In the genomic region with DNA sequence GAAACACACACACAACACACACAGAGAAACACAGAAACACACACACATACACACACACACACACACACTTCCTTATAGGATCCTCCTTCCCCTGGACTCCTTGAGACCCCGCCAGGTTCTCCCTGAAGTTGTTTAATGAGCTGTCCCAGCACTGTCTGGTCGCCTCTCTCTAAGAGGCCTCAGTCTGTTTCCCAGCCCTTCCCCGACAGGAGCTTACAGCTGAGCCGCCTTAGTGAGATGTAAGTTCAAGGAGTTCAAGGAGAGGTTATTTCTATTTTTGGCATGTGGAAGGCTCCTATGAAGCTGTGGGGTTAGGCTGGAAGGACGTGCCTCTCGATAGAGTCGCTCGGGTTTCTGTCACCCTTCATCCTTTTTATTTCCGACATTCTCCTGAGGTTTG, we compare ENCODE assay signal across 13 mouse cellular contexts.
DNase-seq lines count a peak whose midpoint lies in the region; ATAC-seq and TF ChIP-seq lines count a peak whose summit lies in the region.
"Had no signal": no experiment of that assay in that cellular context is flagged by ENCODE, and none has a peak within 500 bp of the region (broad histone marks: within the 10 kb centered on the region; RNA-seq: fewer than 3 reads in every experiment).

No protein-coding gene starts in this region.

- no peak for TF ChIP-seq EP300 in heart, postnatal 0 days (IDR thresholded peaks at IDR 0.05; ENCODE audit: low read depth)
- TF ChIP-seq EP300 in liver, postnatal 0 days (IDR thresholded peaks at IDR 0.05; ENCODE audit: low read depth) = no peak

- no peaks in the 10 kb centered on the region for H3K9me3 ChIP-seq in heart, embryonic 10.5 days
- no peaks in the 10 kb centered on the region for H3K9me3 ChIP-seq in heart, postnatal 0 days (replicated peaks; ENCODE audit: control insufficient read depth, low read length)
- H3K9me3 ChIP-seq in intestine, embryonic 15.5 days = no peaks in the 10 kb centered on the region
- H3K9me3 ChIP-seq in liver, embryonic 12.5 days (replicated peaks) = no peaks in the 10 kb centered on the region
- H3K9me3 ChIP-seq in liver, postnatal 0 days (ENCODE audit: low read length) = no peaks in the 10 kb centered on the region
- H3K9me3 ChIP-seq: liver, embryonic 13.5 days; midbrain, embryonic 12.5 days; neural tube, embryonic 12.5 days had no signal

- 0 out of 2 replicates have a peak overlapping the region, but pooled peaks have one; percentile 7 for H3K4me2 ChIP-seq in heart, postnatal 0 days (ENCODE audit: low read depth, low read length)
- H3K4me2 ChIP-seq in intestine, embryonic 15.5 days (replicated peaks) = peak overlapping the region; percentile 32; the same call in 1 of the 2 replicates
- H3K4me2 ChIP-seq in liver, embryonic 12.5 days = no peak overlapping the region
- no peak overlapping the region for H3K4me2 ChIP-seq in liver, postnatal 0 days (ENCODE audit: low read depth, low read length)
- H3K4me2 ChIP-seq: liver, embryonic 13.5 days; midbrain, embryonic 12.5 days had no signal

- H3K36me3 ChIP-seq in heart, embryonic 10.5 days = no peaks in the 10 kb centered on the region
- no peaks in the 10 kb centered on the region for H3K36me3 ChIP-seq in heart, postnatal 0 days (replicated peaks; ENCODE audit: control insufficient read depth, insufficient read depth, low read length)
- no peaks in the 10 kb centered on the region for H3K36me3 ChIP-seq in intestine, embryonic 15.5 days
- no peaks in the 10 kb centered on the region for H3K36me3 ChIP-seq in liver, embryonic 12.5 days
- no peaks in the 10 kb centered on the region for H3K36me3 ChIP-seq in liver, postnatal 0 days (replicated peaks; ENCODE audit: insufficient read depth, low read length)
- H3K36me3 ChIP-seq: liver, embryonic 13.5 days; midbrain, embryonic 12.5 days; neural tube, embryonic 12.5 days had no signal

- H3K4me3 ChIP-seq in heart, embryonic 10.5 days = peak overlapping the region; percentile 30
- no peak overlapping the region for H3K4me3 ChIP-seq in heart, postnatal 0 days (ENCODE audit: low read depth, low read length)
- H3K4me3 ChIP-seq in intestine, embryonic 15.5 days (replicated peaks) = no peak overlapping the region
- H3K4me3 ChIP-seq in liver, embryonic 12.5 days = no peak overlapping the region
- H3K4me3 ChIP-seq in liver, postnatal 0 days (ENCODE audit: low read depth, low read length) = no peak overlapping the region
- H3K4me3 ChIP-seq: erythroblast, embryonic 14.5 days; left cerebral cortex, adult 2 months; liver, embryonic 13.5 days; midbrain, embryonic 12.5 days; neural tube, embryonic 12.5 days had no signal

- no peak overlapping the region for H3K9ac ChIP-seq in heart, postnatal 0 days (replicated peaks; ENCODE audit: low read depth, low read length)
- H3K9ac ChIP-seq in intestine, embryonic 15.5 days = no peak overlapping the region
- H3K9ac ChIP-seq in liver, embryonic 12.5 days = no peak overlapping the region
- no peak overlapping the region for H3K9ac ChIP-seq in liver, postnatal 0 days (replicated peaks)
- H3K9ac ChIP-seq: liver, embryonic 13.5 days; midbrain, embryonic 12.5 days; neural tube, embryonic 12.5 days had no signal

- peaks cover 46% of the 10 kb centered on the region for H3K4me1 ChIP-seq in heart, embryonic 10.5 days
- H3K4me1 ChIP-seq in heart, postnatal 0 days (ENCODE audit: control insufficient read depth, insufficient read depth) = 0 out of 2 replicates have a peak, but pooled peaks cover 8% of the 10 kb centered on the region
- H3K4me1 ChIP-seq in intestine, embryonic 15.5 days (replicated peaks) = peaks cover 13% of the 10 kb centered on the region
- no peaks in the 10 kb centered on the region for H3K4me1 ChIP-seq in liver, embryonic 12.5 days
- no peaks in the 10 kb centered on the region for H3K4me1 ChIP-seq in liver, postnatal 0 days (ENCODE audit: insufficient read depth)
- H3K4me1 ChIP-seq: liver, embryonic 13.5 days had no signal

- H3K27ac ChIP-seq in heart, embryonic 10.5 days = peak overlapping the region; percentile 62; the same call in 1 of the 2 replicates
- H3K27ac ChIP-seq in heart, postnatal 0 days (ENCODE audit: low read depth) = no peak overlapping the region
- peak overlapping the region; percentile 55; the same call in 1 of the 2 replicates for H3K27ac ChIP-seq in intestine, embryonic 15.5 days
- no peak overlapping the region for H3K27ac ChIP-seq in liver, embryonic 12.5 days
- no peak overlapping the region for H3K27ac ChIP-seq in liver, postnatal 0 days (ENCODE audit: low read depth)
- H3K27ac ChIP-seq: left cerebral cortex, adult 2 months; liver, embryonic 13.5 days; midbrain, embryonic 12.5 days; neural tube, embryonic 12.5 days had no signal

- no peak for TF ChIP-seq CTCF in heart, postnatal 0 days (IDR thresholded peaks at IDR 0.05; ENCODE audit: low read depth)
- no peak for TF ChIP-seq CTCF in liver, postnatal 0 days (IDR thresholded peaks at IDR 0.05; ENCODE audit: low read depth)

- no peak for ATAC-seq in heart, postnatal 0 days (ENCODE audit: insufficient read depth, low read depth)
- ATAC-seq in intestine, embryonic 15.5 days = peak; percentile 56
- ATAC-seq in liver, embryonic 12.5 days = no peak
- no peak for ATAC-seq in liver, postnatal 0 days

- peaks cover 43% of the 10 kb centered on the region; the same call in 1 of the 2 replicates for H3K27me3 ChIP-seq in heart, embryonic 10.5 days (ENCODE audit: insufficient read depth, poor library complexity, severe bottlenecking)
- H3K27me3 ChIP-seq in heart, postnatal 0 days (ENCODE audit: control insufficient read depth, insufficient read depth, low read length) = 0 out of 2 replicates have a peak, but pooled peaks cover 2% of the 10 kb centered on the region
- H3K27me3 ChIP-seq in intestine, embryonic 15.5 days (replicated peaks) = peaks cover 14% of the 10 kb centered on the region
- H3K27me3 ChIP-seq in liver, embryonic 12.5 days (replicated peaks) = peaks cover 82% of the 10 kb centered on the region
- H3K27me3 ChIP-seq in liver, postnatal 0 days (ENCODE audit: insufficient read depth, low read length) = peaks cover 13% of the 10 kb centered on the region; the same call in 1 of the 2 replicates

- DNase-seq in heart, embryonic 10.5 days (ENCODE audit: low spot score) = no peak
- no peak for DNase-seq in heart, postnatal 4 days
- DNase-seq in heart, postnatal 0 days (ENCODE audit: low spot score) = no peak
- DNase-seq in heart, postnatal 25 days (ENCODE audit: low spot score) = no peak
- peak; percentile 24 for DNase-seq in 416B (ENCODE audit: low read depth)
- no peak for DNase-seq in liver, postnatal 0 days

- intact Hi-C loops in heart, postnatal 25 days (cut with DNase I) = loop anchor here (2.0 kb wide), 1 partner anchor 441 kb away; the partner anchor contains the start of gene Afmid

- WGBS in heart, embryonic 10.5 days = 7% methylated on average over 9 of the region's 9 CpGs
- 13% methylated on average over 9 of the region's 9 CpGs for WGBS in heart, postnatal 0 days
- 6% methylated on average over 9 of the region's 9 CpGs for WGBS in intestine, embryonic 15.5 days
- WGBS in liver, embryonic 12.5 days (ENCODE audit: insufficient replicate concordance) = 24% methylated on average over 9 of the region's 9 CpGs
- 22% methylated on average over 9 of the region's 9 CpGs for WGBS in liver, postnatal 0 days (ENCODE audit: insufficient replicate concordance)

Comparison
In these comparisons a context has a peak if more than half of its experiments do, and no peak if none do; other contexts are left out.
1. H3K27ac ChIP-seq: peak in heart, embryonic 10.5 days (single experiment) and intestine, embryonic 15.5 days (single experiment); none in heart, postnatal 0 days (single experiment), liver, embryonic 12.5 days (single experiment) and liver, postnatal 0 days (single experiment).
2. H3K4me2 ChIP-seq: peak in heart, postnatal 0 days (single experiment) and intestine, embryonic 15.5 days (single experiment); none in liver, embryonic 12.5 days (single experiment) and liver, postnatal 0 days (single experiment).